Mouse (Mus musculus) liver, postnatal 0 days (tissue): ENCODE measurements around the gene Six5.

Experiments
- CTCF ChIP-seq: sonication (generic); IDR thresholded peaks from 2 replicates; pipeline ENCODE4 v1.5.1; 2016; ENCODE audit warnings: antibody characterized with exemption, low read depth
- EP300 ChIP-seq: IDR thresholded peaks from 2 replicates; pipeline ENCODE4 v1.6.1; 2016; ENCODE audit warnings: antibody characterized with exemption, low read depth, mild to moderate bottlenecking

- TF ChIP-seq CTCF (no peak), EP300 (no peak)
Measured at GRCm38 (mm10) chr7:19119631-19120429, 25.4 kb downstream of the Six5 start, which contains the start of gene Fbxo46.
